Mouse (Mus musculus) thymus, adult 2 months (tissue): ENCODE results near the gene G3bp2. TPM values are rescaled to one million over a fixed set of nuclear protein-coding genes. Genes with fewer than 3 reads are reported as not detected.
A peak's percentile ranks its signal among the peaks of the same experiment; 100 is the strongest.

Experiments
- DNase-seq: peaks from one replicate; pipeline ENCODE4 v3.0.0; 2021
- H3K27ac ChIP-seq: fragments of 200-500 bp; 2 replicates; pipeline ENCODE4 v1.5.1; 2012; ENCODE audit warnings: low read length, control low read depth; ENCODE audit not compliant: control insufficient read depth, insufficient read depth
- H3K27me3 ChIP-seq: fragments of 200-500 bp; 2 replicates; pipeline ENCODE4 v1.6.1; 2012; ENCODE audit warnings: mild to moderate bottlenecking, low read length, moderate library complexity, mixed read lengths; ENCODE audit not compliant: control insufficient read depth, insufficient read depth
- H3K36me3 ChIP-seq: fragments of 200-500 bp; 2 replicates; pipeline ENCODE4 v1.6.1; 2012; ENCODE audit warnings: mild to moderate bottlenecking, low read length, moderate library complexity; ENCODE audit not compliant: control insufficient read depth, insufficient read depth
- H3K4me1 ChIP-seq: fragments of 200-500 bp; replicated peaks from 2 replicates; pipeline ENCODE4 v1.6.1; 2012; ENCODE audit warnings: low read length; ENCODE audit not compliant: control insufficient read depth, insufficient read depth
- H3K4me3 ChIP-seq: fragments of 200-500 bp; 2 replicates; pipeline ENCODE4 v1.5.1; 2012; ENCODE audit warnings: mild to moderate bottlenecking, low read length, control low read depth, moderate library complexity; ENCODE audit not compliant: control insufficient read depth, insufficient read depth
- CTCF ChIP-seq: fragments of 200-500 bp; IDR thresholded peaks from 2 replicates; pipeline ENCODE4 v1.5.1; 2012; ENCODE audit warnings: mild to moderate bottlenecking, control low read depth, low read length, moderate library complexity, borderline replicate concordance; ENCODE audit not compliant: control insufficient read depth, poor library complexity, insufficient read depth; ENCODE audit errors: extremely low read depth
- POLR2A ChIP-seq: fragments of 200-500 bp; IDR thresholded peaks from 2 replicates; pipeline ENCODE4 v1.6.1; 2012; ENCODE audit warnings: mild to moderate bottlenecking, low read length, control low read depth, moderate library complexity; ENCODE audit not compliant: control insufficient read depth, poor library complexity, insufficient read depth; ENCODE audit errors: extremely low read depth
- WGBS: fragments of 180-500 bp; shearing (Covaris S2); methylation state at CpG from one replicate; pipeline ENCODE4 v1.1.7; 2018; 5-methylcytosine and 5-hydroxymethylcytosine counted together
- polyA plus RNA-seq: library from polyadenylated mRNA; depleted of rRNA; stranded (reverse); fragments of >200 nt; gene quantifications from 2 replicates; pipeline ENCODE4 v1.2.3, GENCODE M21; 2012

Gene G3bp2
- polyA plus RNA-seq, 1 experiment: 28.3 TPM

- Histone ChIP-seq H3K27ac (no peak overlapping the region), H3K4me1 (peaks cover 8% of the 10 kb centered on the region), H3K36me3 (no peaks in the 10 kb centered on the region), H3K4me3 (no peak overlapping the region), H3K27me3 (no peaks in the 10 kb centered on the region)
- TF ChIP-seq POLR2A (no peak), CTCF (no peak)
- DNase-seq: no peak
Observed at GRCm38 (mm10) chr5:92078751-92079150, 4.8 kb downstream of the G3bp2 start.

- Histone ChIP-seq H3K4me1 (peaks cover 6% of the 10 kb centered on the region), H3K4me3 (no peak overlapping the region), H3K27ac (no peak overlapping the region), H3K36me3 (no peaks in the 10 kb centered on the region), H3K27me3 (no peaks in the 10 kb centered on the region)
- TF ChIP-seq POLR2A (no peak), CTCF (no peak)
- 81% methylated on average over 1 of the region's 1 CpGs for WGBS
- DNase-seq: no peak
Observed at GRCm38 (mm10) chr5:92076273-92076672, 7.2 kb downstream of the G3bp2 start.

DNA sequence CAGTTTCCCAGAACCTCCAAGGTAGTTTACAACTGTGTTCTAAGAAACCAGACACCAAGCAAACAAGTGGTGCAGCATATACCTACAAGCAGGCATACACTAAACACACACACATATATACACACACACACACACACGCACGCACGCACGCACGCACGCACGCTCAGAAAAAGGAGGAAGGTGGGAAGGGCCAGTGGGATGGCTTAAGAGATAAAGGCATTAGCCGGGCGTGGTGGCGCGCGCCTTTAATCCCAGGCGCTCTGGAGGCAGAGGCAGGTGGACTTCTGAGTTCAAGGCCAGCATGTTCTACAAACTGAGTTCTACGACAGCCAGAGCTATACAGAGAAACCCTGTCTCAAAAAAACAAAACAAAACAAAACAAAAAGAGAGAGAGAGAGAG, 9.5 kb downstream of the G3bp2 start:
- TF ChIP-seq CTCF: no peak
- no peak for TF ChIP-seq POLR2A
- H3K4me1 ChIP-seq: peaks cover 4% of the 10 kb centered on the region
- WGBS: 95% methylated on average over 14 of the region's 14 CpGs
- DNase-seq: no peak
- H3K4me3 ChIP-seq: no peak overlapping the region
- H3K36me3 ChIP-seq: peaks cover 9% of the 10 kb centered on the region
- H3K27ac ChIP-seq: no peak overlapping the region
- no peaks in the 10 kb centered on the region for H3K27me3 ChIP-seq

- H3K4me1 ChIP-seq: no peaks in the 10 kb centered on the region
- WGBS: 100% methylated on average over 2 of the region's 2 CpGs
- H3K27me3 ChIP-seq: no peaks in the 10 kb centered on the region
- H3K4me3 ChIP-seq: no peak overlapping the region
- no peak for DNase-seq
- H3K27ac ChIP-seq: no peak overlapping the region
- peaks cover 73% of the 10 kb centered on the region for H3K36me3 ChIP-seq
- no peak for TF ChIP-seq POLR2A
- TF ChIP-seq CTCF: no peak
Observed at GRCm38 (mm10) chr5:92063192-92063591, 20.3 kb downstream of the G3bp2 start.

DNA sequence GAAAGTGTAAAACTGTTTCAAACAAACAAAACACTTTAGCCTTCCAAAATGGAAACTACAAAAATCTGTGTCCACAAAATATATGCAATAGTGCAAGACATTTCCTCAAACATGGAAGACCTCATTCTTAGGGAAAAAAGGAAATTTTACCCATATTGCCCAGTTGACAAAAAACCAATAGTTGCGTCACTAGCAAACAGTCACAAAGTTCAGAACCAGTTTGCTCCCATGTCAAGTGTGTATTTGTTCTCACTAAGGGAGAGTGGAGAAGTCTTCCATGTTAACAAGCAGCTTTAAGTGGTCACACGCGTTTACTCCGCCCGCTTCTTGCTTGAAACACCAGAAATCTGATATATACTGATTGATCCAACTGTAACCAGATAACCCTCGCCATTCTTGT, 30.7 kb downstream of the G3bp2 start:
- no peaks in the 10 kb centered on the region for H3K4me1 ChIP-seq
- no peak for TF ChIP-seq CTCF
- no peak for TF ChIP-seq POLR2A
- no peak for DNase-seq
- no peaks in the 10 kb centered on the region for H3K27me3 ChIP-seq
- H3K27ac ChIP-seq: no peak overlapping the region
- 96% methylated on average over 6 of the region's 6 CpGs for WGBS
- H3K4me3 ChIP-seq: no peak overlapping the region
- H3K36me3 ChIP-seq: peaks cover 55% of the 10 kb centered on the region

- Histone ChIP-seq H3K4me3 (no peak overlapping the region), H3K27me3 (no peaks in the 10 kb centered on the region), H3K36me3 (peaks cover 30% of the 10 kb centered on the region), H3K27ac (no peak overlapping the region), H3K4me1 (no peaks in the 10 kb centered on the region)
- 85% methylated on average over 3 of the region's 3 CpGs for WGBS
- DNase-seq: no peak
- no peak for TF ChIP-seq CTCF
- TF ChIP-seq POLR2A: no peak
Observed at GRCm38 (mm10) chr5:92050419-92050818, 33.1 kb downstream of the G3bp2 start.

DNA sequence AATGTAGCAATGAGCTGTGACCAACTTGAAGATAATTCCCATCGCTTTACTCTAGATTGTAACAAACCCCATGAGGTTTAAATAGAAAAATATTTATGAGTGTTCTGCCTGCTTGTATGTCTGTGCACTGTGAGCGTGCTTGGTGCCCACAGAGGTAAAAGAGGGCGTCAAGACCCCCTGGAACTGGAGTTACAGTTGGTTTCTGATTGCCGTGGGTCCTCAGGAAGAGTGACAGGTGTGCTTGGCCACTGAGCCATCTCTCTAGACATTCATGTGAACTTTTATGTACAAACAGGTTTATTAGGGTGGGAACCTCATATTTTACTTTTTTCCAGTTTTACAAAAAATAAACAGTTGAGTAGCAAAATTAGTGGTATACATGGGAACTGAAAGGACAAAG, 39.7 kb downstream of the G3bp2 start, which contains the start of gene Cdkl2:
TSS of gene Cdkl2 (minus strand) at position 101 of the 400 bp plus-strand sequence.
- Histone ChIP-seq H3K36me3 (no peaks in the 10 kb centered on the region), H3K4me3 (peak within 1 kb of the TSS; percentile 75), H3K27ac (no peak within 1 kb of the TSS), H3K4me1 (0 out of 2 replicates have a peak, but pooled peaks cover 2% of the 10 kb centered on the region), H3K27me3 (no peaks in the 10 kb centered on the region)
- 87% methylated on average over 4 of the region's 4 CpGs for WGBS
- TF ChIP-seq POLR2A (no peak), CTCF (no peak)
- no peak for DNase-seq
